Mouse (Mus musculus) left cerebral cortex, postnatal 25 days (tissue): Measurements from ENCODE around the gene Tollip. TPM values are rescaled to one million over a fixed set of nuclear protein-coding genes. Genes with fewer than 3 reads are reported as not detected.

Source experiments
- total RNA-seq, 2 experiments: library from RNA; stranded (reverse); gene quantifications; 2 replicates each; pipeline ENCODE4 v1.2.3; 2021

The Tollip gene
- total RNA-seq, 2 experiments from 2014 or later, result 138 to 140 TPM

Other genes with a start within 250 kb of the Tollip start
- gene Muc2, start 228.2 kb downstream of the Tollip start, total RNA-seq, result under 1 TPM in 1 of 2 experiments, not detected in 1; 0.43 TPM
- gene Muc5ac, start 129.5 kb downstream of the Tollip start, total RNA-seq, result under 1 TPM in 1 of 2 experiments, not detected in 1; 0.02 TPM
- gene Muc5b, start 79.4 kb downstream of the Tollip start, total RNA-seq, result not detected
- gene Brsk2, start 31.2 kb upstream of the Tollip start, total RNA-seq, result 100 to 1,000 TPM; 206 to 226 TPM
- 10 to 100 TPM; 33.7 to 37.8 TPM for gene Mob2, start 142.6 kb upstream of the Tollip start, total RNA-seq
- 100 to 1,000 TPM; 152 TPM for gene Dusp8, start 177.3 kb upstream of the Tollip start, total RNA-seq
- gene Gm45618, start 202.2 kb upstream of the Tollip start, total RNA-seq, result not detected
- gene Gm39115, start 217.5 kb upstream of the Tollip start, total RNA-seq, result not detected
- gene Gm45337, start 226.1 kb upstream of the Tollip start, total RNA-seq, result not detected
- gene Gm29735, start 238.6 kb upstream of the Tollip start, total RNA-seq, result not detected
- gene Gm4553, start 247.2 kb upstream of the Tollip start, total RNA-seq, result not detected